ENCODE assay signal across 11 mouse cellular contexts in the genomic region with DNA sequence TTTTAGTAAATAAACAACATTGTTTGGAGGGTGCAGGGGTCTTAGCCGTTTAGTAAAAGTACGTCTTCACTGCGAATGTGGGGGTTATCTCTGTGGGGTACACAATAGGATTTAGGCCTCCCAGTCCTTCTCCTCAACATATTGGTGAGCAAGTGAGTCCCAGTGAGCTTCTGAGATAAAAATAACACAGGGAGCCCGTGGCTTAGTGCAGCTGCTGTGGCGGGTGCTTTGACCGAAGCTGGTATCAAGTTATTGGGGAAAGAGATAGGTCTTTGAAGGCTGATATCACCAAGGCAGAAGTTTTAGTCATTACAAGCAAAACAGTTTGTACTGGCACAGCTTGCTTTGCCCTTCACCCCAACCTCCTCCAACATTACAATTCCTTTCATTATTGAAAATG. TPM values are rescaled to one million over a fixed set of nuclear protein-coding genes. Genes with fewer than 3 reads are reported as not detected.
DNase-seq lines count a peak whose midpoint lies in the region; ATAC-seq and TF ChIP-seq lines count a peak whose summit lies in the region.
"Had no signal": no experiment of that assay in that cellular context is flagged by ENCODE, and none has a peak within 500 bp of the region (broad histone marks: within the 10 kb centered on the region; RNA-seq: fewer than 3 reads in every experiment).

No protein-coding gene starts in this region.

- no peak overlapping the region for H3K4me3 ChIP-seq in hindbrain, embryonic 13.5 days
- no peak overlapping the region for H3K4me3 ChIP-seq in hindbrain, embryonic 14.5 days (replicated peaks; ENCODE audit: low read length)
- no peak overlapping the region for H3K4me3 ChIP-seq in CH12.LX (replicated peaks in 1 of 3; ENCODE audit: low read depth in 2 of 3, low read length in 2 of 3, poor library complexity in 1 of 3)
- H3K4me3 ChIP-seq in embryonic fibroblast, embryonic 13.5 days (ENCODE audit: insufficient read depth, low read length), result no peak overlapping the region
- no peak overlapping the region for H3K4me3 ChIP-seq in liver, embryonic 14.5 days (ENCODE audit: insufficient read depth in 1 of 2, low read depth in 2 of 2, low read length in 2 of 2)
- H3K4me3 ChIP-seq: embryonic facial prominence, embryonic 12.5 days; limb, embryonic 13.5 days had no signal

- H3K27ac ChIP-seq in hindbrain, embryonic 13.5 days, result no peak overlapping the region
- no peak overlapping the region for H3K27ac ChIP-seq in hindbrain, embryonic 14.5 days
- no peak overlapping the region for H3K27ac ChIP-seq in CH12.LX (ENCODE audit: insufficient read depth, low read depth)
- H3K27ac ChIP-seq in embryonic fibroblast, embryonic 13.5 days (ENCODE audit: insufficient read depth, low read length), result peak overlapping the region; percentile 84
- no peak overlapping the region for H3K27ac ChIP-seq in liver, embryonic 14.5 days
- H3K27ac ChIP-seq: embryonic facial prominence, embryonic 12.5 days; limb, embryonic 13.5 days had no signal

- dilution Hi-C loops in CH12.LX (cut with MboI; ENCODE audit: extremely low pct_ligation_motif_present, extremely low pct_unique_long_range_greater_than_20kb, low sequenced_read_pairs), result no loop called here

- H3K9ac ChIP-seq in hindbrain, embryonic 13.5 days, result 0 out of 2 replicates have a peak overlapping the region, but pooled peaks have one; percentile 35
- H3K9ac ChIP-seq in hindbrain, embryonic 14.5 days, result no peak overlapping the region
- no peak overlapping the region for H3K9ac ChIP-seq in CH12.LX (ENCODE audit: insufficient read depth, low read depth)
- peak overlapping the region; percentile 16 for H3K9ac ChIP-seq in liver, embryonic 14.5 days (replicated peaks)
- H3K9ac ChIP-seq: embryonic facial prominence, embryonic 12.5 days; limb, embryonic 13.5 days had no signal

- no peak for ATAC-seq in hindbrain, embryonic 13.5 days (ENCODE audit: low FRiP score)
- no peak for ATAC-seq in hindbrain, embryonic 14.5 days (ENCODE audit: low FRiP score)
- no peak for ATAC-seq in liver, embryonic 14.5 days (ENCODE audit: insufficient read depth)
- no peak for ATAC-seq in activated CD4-positive, CD25-positive, alpha-beta regulatory T cell, adult 4 months
- ATAC-seq: intestine, postnatal 0 days had no signal

- no peak overlapping the region for H3K4me2 ChIP-seq in hindbrain, embryonic 13.5 days
- no peak overlapping the region for H3K4me2 ChIP-seq in hindbrain, embryonic 14.5 days (replicated peaks)
- peak overlapping the region; percentile 69 for H3K4me2 ChIP-seq in CH12.LX (ENCODE audit: insufficient read depth, low read depth, poor library complexity, severe bottlenecking)
- peak overlapping the region; percentile 51 for H3K4me2 ChIP-seq in liver, embryonic 14.5 days (ENCODE audit: low read depth)
- H3K4me2 ChIP-seq: embryonic facial prominence, embryonic 12.5 days; limb, embryonic 13.5 days had no signal

- H3K9me3 ChIP-seq in hindbrain, embryonic 13.5 days, result no peaks in the 10 kb centered on the region
- no peaks in the 10 kb centered on the region for H3K9me3 ChIP-seq in hindbrain, embryonic 14.5 days (ENCODE audit: control insufficient read depth, low read length)
- no peaks in the 10 kb centered on the region for H3K9me3 ChIP-seq in CH12.LX (replicated peaks; ENCODE audit: low read length)
- no peaks in the 10 kb centered on the region for H3K9me3 ChIP-seq in liver, embryonic 14.5 days (ENCODE audit: control insufficient read depth, low read length)
- H3K9me3 ChIP-seq: embryonic facial prominence, embryonic 12.5 days; limb, embryonic 13.5 days had no signal

- no peak for TF ChIP-seq RAD21 in CH12.LX (IDR thresholded peaks at IDR 0.05; ENCODE audit: low read depth, low read length)

- H3K27me3 ChIP-seq in hindbrain, embryonic 13.5 days, result 0 out of 2 replicates have a peak, but pooled peaks cover 8% of the 10 kb centered on the region
- H3K27me3 ChIP-seq in hindbrain, embryonic 14.5 days (ENCODE audit: control insufficient read depth, insufficient read depth, low read length), result no peaks in the 10 kb centered on the region
- H3K27me3 ChIP-seq in CH12.LX (replicated peaks), result no peaks in the 10 kb centered on the region
- no peaks in the 10 kb centered on the region for H3K27me3 ChIP-seq in liver, embryonic 14.5 days (ENCODE audit: control insufficient read depth, insufficient read depth, low read length)
- H3K27me3 ChIP-seq: embryonic facial prominence, embryonic 12.5 days had no signal

- 58% methylated on average over 6 of the region's 6 CpGs for WGBS in hindbrain, embryonic 13.5 days
- WGBS in hindbrain, embryonic 14.5 days, result 57% methylated on average over 6 of the region's 6 CpGs
- WGBS in liver, embryonic 14.5 days (ENCODE audit: insufficient replicate concordance), result 2% methylated on average over 6 of the region's 6 CpGs

- H3K79me2 ChIP-seq in CH12.LX (replicated peaks; ENCODE audit: control insufficient read depth, extremely low read depth, insufficient read depth, poor library complexity, severe bottlenecking), result no peaks in the 10 kb centered on the region

- no peaks in the 10 kb centered on the region for H3K4me1 ChIP-seq in hindbrain, embryonic 13.5 days (replicated peaks)
- no peaks in the 10 kb centered on the region for H3K4me1 ChIP-seq in hindbrain, embryonic 14.5 days (replicated peaks; ENCODE audit: control insufficient read depth, insufficient read depth, low read length)
- H3K4me1 ChIP-seq in CH12.LX (ENCODE audit: control insufficient read depth in 1 of 2, insufficient read depth in 2 of 2), result peaks cover 3 to 11% of the 10 kb centered on the region in 2 experiments; a peak in 2 of 4 replicates
- peaks cover 21% of the 10 kb centered on the region for H3K4me1 ChIP-seq in embryonic fibroblast, embryonic 13.5 days (ENCODE audit: control insufficient read depth, insufficient read depth, low read length)
- peaks cover 5 to 12% of the 10 kb centered on the region in 2 experiments for H3K4me1 ChIP-seq in liver, embryonic 14.5 days (replicated peaks; ENCODE audit: control insufficient read depth in 2 of 2, insufficient read depth in 2 of 2, low read length in 1 of 2)
- H3K4me1 ChIP-seq: embryonic facial prominence, embryonic 12.5 days; limb, embryonic 13.5 days had no signal

- TF ChIP-seq CTCF in CH12.LX (conservative IDR thresholded peaks at IDR 0.05 in 1 of 2, IDR thresholded peaks at IDR 0.05 in 1 of 2; ENCODE audit: low read depth in 2 of 2, low read length in 2 of 2), result no peak
- TF ChIP-seq CTCF in embryonic fibroblast, embryonic 13.5 days (IDR thresholded peaks at IDR 0.05; ENCODE audit: borderline replicate concordance, insufficient read depth, low read length), result no peak
- no peak for TF ChIP-seq CTCF in liver, embryonic 14.5 days (IDR thresholded peaks at IDR 0.05; ENCODE audit: low read depth)

- H3K36me3 ChIP-seq in hindbrain, embryonic 13.5 days, result no peaks in the 10 kb centered on the region
- no peaks in the 10 kb centered on the region for H3K36me3 ChIP-seq in hindbrain, embryonic 14.5 days (replicated peaks; ENCODE audit: control insufficient read depth, insufficient read depth)
- no peaks in the 10 kb centered on the region for H3K36me3 ChIP-seq in CH12.LX (replicated peaks in 1 of 2; ENCODE audit: control insufficient read depth in 1 of 2, insufficient read depth in 1 of 2, low read length in 1 of 2)
- no peaks in the 10 kb centered on the region for H3K36me3 ChIP-seq in liver, embryonic 14.5 days (replicated peaks; ENCODE audit: control insufficient read depth, insufficient read depth, low read depth)
- H3K36me3 ChIP-seq: embryonic facial prominence, embryonic 12.5 days; limb, embryonic 13.5 days had no signal

- no peak for TF ChIP-seq EP300 in CH12.LX (IDR thresholded peaks at IDR 0.05; ENCODE audit: low read length)
- TF ChIP-seq EP300 in liver, embryonic 14.5 days (IDR thresholded peaks at IDR 0.05; ENCODE audit: low read depth), result no peak

- no peak for TF ChIP-seq POLR2A in CH12.LX (IDR thresholded peaks at IDR 0.05; ENCODE audit: low read depth, low read length)
- no peak for TF ChIP-seq POLR2A in embryonic fibroblast, embryonic 13.5 days (IDR thresholded peaks at IDR 0.05; ENCODE audit: low read depth, low read length)

- in situ Hi-C loops in CH12.LX (cut with MboI; ENCODE audit: low pct_ligation_motif_present, low pct_unique_long_range_greater_than_20kb, low sequenced_read_pairs), result no loop called here

- DNase-seq in hindbrain, embryonic 14.5 days (ENCODE audit: low spot score), result no peak
- no peak for DNase-seq in CH12.LX (ENCODE audit: extremely low read depth)
- DNase-seq in liver, embryonic 14.5 days (ENCODE audit: low read depth in 3 of 3, low spot score in 3 of 3), result no peak
- no peak for DNase-seq in cerebellum, postnatal 25 days
- no peak for DNase-seq in adrenal gland, adult 8-10 months

TF ChIP-seq in CH12.LX, 34 proteins besides CTCF, POLR2A, EP300 and RAD21 (continues in another document):
- TF ChIP-seq MXI1 (IDR thresholded peaks at IDR 0.05; ENCODE audit: low read depth, low read length) (no peak), TCF12 (IDR thresholded peaks at IDR 0.05; ENCODE audit: low read depth, low read length) (no peak)

RNA-seq across cellular contexts. Expression of a gene that starts 37.5 kb away (rescaled TPM):
- 0.40 and 0.45 TPM in 2 replicates for polyA plus RNA-seq in hindbrain, embryonic 13.5 days (2015; fragmentation: Nextera tagmentation; extraction: Ambion mirVana)
- polyA plus RNA-seq in hindbrain, embryonic 14.5 days (2014; fragmentation: Nextera tagmentation; extraction: Ambion mirVana), result 0.27 and 0.34 TPM in 2 replicates
- total RNA-seq in CH12.LX (2012; rRNA removed) (2.4 and 3.2 TPM in 2 replicates), CH12.LX (2014; rRNA removed) (1.4 and 1.8 TPM in 2 replicates)
- polyA plus RNA-seq in CH12.LX (2012; ENCODE audit: insufficient read length, low read depth), result 2.8 TPM in 2 replicates
- polyA plus RNA-seq in embryonic fibroblast, embryonic 13.5 days (2011; ENCODE audit: insufficient read length, low read depth, missing spikeins), result 75.9 and 142 TPM in 2 replicates
- 0.74 and 1.3 TPM in 2 replicates for polyA plus RNA-seq in liver, embryonic 14.5 days (2012; rRNA removed)
- polyA plus RNA-seq in liver, embryonic 14.5 days (2014; fragmentation: Nextera tagmentation; extraction: Ambion mirVana), result 0.43 and 0.57 TPM in 2 replicates
- not detected for polyA plus RNA-seq in activated CD4-positive, CD25-positive, alpha-beta regulatory T cell, adult 4 months (2017; shearing (Covaris generic))
- 10 to 100 TPM; 22.1 to 48.3 (median 35.9) TPM for total RNA-seq in adrenal gland, adult 8-10 months (2022)

RNA-seq across cellular contexts. Expression of a gene that starts 55.3 kb away (rescaled TPM):
- 15.4 and 17.0 TPM in 2 replicates for polyA plus RNA-seq in hindbrain, embryonic 13.5 days (2015; fragmentation: Nextera tagmentation; extraction: Ambion mirVana)
- 19.3 and 19.7 TPM in 2 replicates for polyA plus RNA-seq in hindbrain, embryonic 14.5 days (2014; fragmentation: Nextera tagmentation; extraction: Ambion mirVana)
- total RNA-seq in CH12.LX (2012; rRNA removed), result 2.1 and 2.6 TPM in 2 replicates
- total RNA-seq in CH12.LX (2014; rRNA removed), result 3.9 and 4.6 TPM in 2 replicates
- polyA plus RNA-seq in CH12.LX (2012; ENCODE audit: insufficient read length, low read depth), result 4.5 and 7.1 TPM in 2 replicates
- 494 and 636 TPM in 2 replicates for polyA plus RNA-seq in embryonic fibroblast, embryonic 13.5 days (2011; ENCODE audit: insufficient read length, low read depth, missing spikeins)
- polyA plus RNA-seq in liver, embryonic 14.5 days (2012; rRNA removed), result 13.8 and 16.5 TPM in 2 replicates
- polyA plus RNA-seq in liver, embryonic 14.5 days (2014; fragmentation: Nextera tagmentation; extraction: Ambion mirVana), result 17.1 and 21.7 TPM in 2 replicates
- 1 to 10 TPM in 1 of 2 experiments, under 1 TPM in 1; 0.89 to 1.0 TPM for polyA plus RNA-seq in activated CD4-positive, CD25-positive, alpha-beta regulatory T cell, adult 4 months (2017; shearing (Covaris generic))
- 100 to 1,000 TPM in 2 of 4 experiments, 10 to 100 TPM in 2; 78.2 to 176 (median 131) TPM for total RNA-seq in adrenal gland, adult 8-10 months (2022)

Comparison
In these comparisons a context has a peak if more than half of its experiments do, and no peak if none do; other contexts are left out.
1. H3K9ac ChIP-seq: peak in hindbrain, embryonic 13.5 days (single experiment) and liver, embryonic 14.5 days (single experiment); none in hindbrain, embryonic 14.5 days (single experiment) and CH12.LX (single experiment).
2. H3K4me2 ChIP-seq: peak in CH12.LX (single experiment) and liver, embryonic 14.5 days (single experiment); none in hindbrain, embryonic 13.5 days (single experiment) and hindbrain, embryonic 14.5 days (single experiment).
3. RNA of a gene that starts 37.5 kb away (polyA plus RNA-seq): 75.9 to 142 TPM in embryonic fibroblast, embryonic 13.5 days; 2.8 TPM in CH12.LX, 0.43 to 1.3 TPM in liver, embryonic 14.5 days, 0.40 to 0.45 TPM in hindbrain, embryonic 13.5 days, 0.27 to 0.34 TPM in hindbrain, embryonic 14.5 days and not detected in activated CD4-positive, CD25-positive, alpha-beta regulatory T cell, adult 4 months; every median in the first group is over 10 times any median in the second.
4. RNA of a gene that starts 55.3 kb away (polyA plus RNA-seq): 494 to 636 TPM in embryonic fibroblast, embryonic 13.5 days; 19.3 to 19.7 TPM in hindbrain, embryonic 14.5 days, 13.8 to 21.7 TPM in liver, embryonic 14.5 days, 15.4 to 17.0 TPM in hindbrain, embryonic 13.5 days, 4.5 to 7.1 TPM in CH12.LX and 0.89 to 1.0 TPM in activated CD4-positive, CD25-positive, alpha-beta regulatory T cell, adult 4 months; every median in the first group is over 10 times any median in the second.